Mouse (Mus musculus): ENCODE data around the gene Kcmf1. TPM values are rescaled to one million over a fixed set of nuclear protein-coding genes. Genes with fewer than 3 reads are reported as not detected.
"Not testable (repeated sequence)": the region's sequence is repeated elsewhere in the genome, so short reads cannot be mapped to it uniquely, and the experiment has no call there.

The Kcmf1 gene
- polyA plus RNA-seq, 1 experiment: not detected

- Histone ChIP-seq H3K4me3 (ENCODE audit: insufficient read depth, low read depth, low read length) (no peak overlapping the region), H3K4me1 (ENCODE audit: control insufficient read depth, insufficient read depth, low read length) (peaks cover 5% of the 10 kb centered on the region), H3K27ac (ENCODE audit: insufficient read depth, low read depth, low read length) (no peak overlapping the region)
- WGBS: 89% methylated on average over 4 of the region's 4 CpGs
- TF ChIP-seq CTCF (IDR thresholded peaks at IDR 0.05; ENCODE audit: insufficient read depth, low read depth, low read length): no peak
- no peak for TF ChIP-seq POLR2A (IDR thresholded peaks at IDR 0.05; ENCODE audit: insufficient read depth, low read depth, low read length)
These were observed 62.0 kb downstream of the Kcmf1 start for GRCm38 (mm10) chr6:72837756-72838155.

DNA sequence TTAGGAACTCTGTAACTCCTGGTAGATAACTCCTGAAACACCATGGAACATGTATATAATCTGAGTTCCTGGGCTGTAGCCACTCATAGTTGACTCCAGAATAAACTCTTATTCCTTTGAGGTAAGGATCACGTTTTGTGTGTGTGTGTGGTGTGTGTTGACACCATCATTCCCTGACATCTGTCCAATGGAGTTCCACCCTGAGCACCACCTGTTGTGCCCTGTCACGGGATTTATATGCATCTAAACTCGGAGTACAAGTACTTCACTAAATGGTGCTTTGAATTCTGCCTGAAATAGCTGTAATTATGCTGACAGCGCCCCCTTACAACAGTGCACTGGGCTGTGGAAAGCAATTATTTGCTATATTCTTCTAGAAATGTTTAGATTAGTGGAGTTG, 65.3 kb downstream of the Kcmf1 start:
- Histone ChIP-seq H3K4me1 (ENCODE audit: control insufficient read depth, insufficient read depth, low read length) (peaks cover 3% of the 10 kb centered on the region), H3K4me3 (ENCODE audit: insufficient read depth, low read depth, low read length) (no peak overlapping the region), H3K27ac (ENCODE audit: insufficient read depth, low read depth, low read length) (no peak overlapping the region)
- no peak for TF ChIP-seq CTCF (IDR thresholded peaks at IDR 0.05; ENCODE audit: insufficient read depth, low read depth, low read length)
- no peak for TF ChIP-seq POLR2A (IDR thresholded peaks at IDR 0.05; ENCODE audit: insufficient read depth, low read depth, low read length)
- whole genome bisulfite sequencing: 16% methylated on average over 4 of the region's 4 CpGs

DNA sequence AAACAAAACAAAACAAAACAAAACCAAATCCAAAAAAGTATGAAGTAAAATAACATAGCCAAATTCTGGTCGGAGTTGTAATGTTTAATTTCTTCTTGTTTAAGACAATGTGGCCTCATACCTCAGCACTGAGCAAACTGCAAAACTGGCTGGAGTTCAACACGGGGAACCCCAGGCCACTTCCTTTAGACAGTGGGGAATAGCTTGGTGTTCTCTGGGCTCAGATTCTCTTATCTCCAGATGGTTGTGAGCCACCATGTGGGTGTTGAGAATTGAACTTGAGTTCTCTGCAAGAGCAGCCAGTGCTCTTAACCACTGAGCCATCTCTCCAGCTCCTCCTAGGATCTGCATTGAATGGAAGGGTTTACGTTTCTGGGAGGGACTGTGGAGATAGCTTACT, 67.9 kb downstream of the Kcmf1 start:
- peaks cover 3% of the 10 kb centered on the region for H3K4me1 ChIP-seq (ENCODE audit: control insufficient read depth, insufficient read depth, low read length)
- WGBS: 73% methylated on average over 3 of the region's 3 CpGs
- no peak overlapping the region for H3K27ac ChIP-seq (ENCODE audit: insufficient read depth, low read depth, low read length)
- no peak for TF ChIP-seq CTCF (IDR thresholded peaks at IDR 0.05; ENCODE audit: insufficient read depth, low read depth, low read length)
- no peak for TF ChIP-seq POLR2A (IDR thresholded peaks at IDR 0.05; ENCODE audit: insufficient read depth, low read depth, low read length)
- no peak overlapping the region for H3K4me3 ChIP-seq (ENCODE audit: insufficient read depth, low read depth, low read length)

- H3K4me3 ChIP-seq (ENCODE audit: insufficient read depth, low read depth, low read length): no peak overlapping the region
- peaks cover 3% of the 10 kb centered on the region for H3K4me1 ChIP-seq (ENCODE audit: control insufficient read depth, insufficient read depth, low read length)
- no peak overlapping the region for H3K27ac ChIP-seq (ENCODE audit: insufficient read depth, low read depth, low read length)
- no peak for TF ChIP-seq CTCF (IDR thresholded peaks at IDR 0.05; ENCODE audit: insufficient read depth, low read depth, low read length)
- no peak for TF ChIP-seq POLR2A (IDR thresholded peaks at IDR 0.05; ENCODE audit: insufficient read depth, low read depth, low read length)
- WGBS: 38% methylated on average over 3 of the region's 3 CpGs
These were observed 68.5 kb downstream of the Kcmf1 start for GRCm38 (mm10) chr6:72831276-72831675.

DNA sequence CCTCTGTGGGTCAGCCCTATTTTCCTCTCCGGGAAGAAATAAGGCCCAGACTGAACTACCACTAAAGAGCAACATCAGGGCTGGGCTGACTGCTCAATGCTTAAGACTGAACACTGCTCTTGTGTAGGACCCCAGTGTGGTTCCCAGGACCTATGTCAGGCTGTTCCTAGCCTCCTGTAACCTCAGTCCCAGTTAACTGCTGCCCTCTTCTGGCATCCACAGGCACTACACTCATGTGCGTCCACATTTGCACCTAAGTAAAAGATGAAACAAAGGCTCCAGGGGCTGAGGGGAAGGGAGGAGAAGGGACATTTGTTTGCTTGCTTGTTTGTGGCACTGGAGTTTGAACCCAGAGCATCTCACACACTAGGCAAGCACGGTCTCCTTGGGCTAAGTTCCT, 70.9 kb downstream of the Kcmf1 start:
- H3K4me3 ChIP-seq (ENCODE audit: insufficient read depth, low read depth, low read length): no peak overlapping the region
- WGBS: 81% methylated on average over 3 of the region's 3 CpGs
- H3K4me1 ChIP-seq (ENCODE audit: control insufficient read depth, insufficient read depth, low read length): peaks cover 8% of the 10 kb centered on the region
- no peak overlapping the region for H3K27ac ChIP-seq (ENCODE audit: insufficient read depth, low read depth, low read length)
- TF ChIP-seq CTCF (IDR thresholded peaks at IDR 0.05; ENCODE audit: insufficient read depth, low read depth, low read length): no peak
- no peak for TF ChIP-seq POLR2A (IDR thresholded peaks at IDR 0.05; ENCODE audit: insufficient read depth, low read depth, low read length)

- 17% methylated on average over 9 of the region's 9 CpGs for WGBS
- not testable (repeated sequence) for H3K4me1 ChIP-seq (ENCODE audit: control insufficient read depth, insufficient read depth, low read length); H3K4me3 ChIP-seq (ENCODE audit: insufficient read depth, low read depth, low read length); H3K27ac ChIP-seq (ENCODE audit: insufficient read depth, low read depth, low read length)
These were observed 71.7 kb downstream of the Kcmf1 start for GRCm38 (mm10) chr6:72828037-72828436.

DNA sequence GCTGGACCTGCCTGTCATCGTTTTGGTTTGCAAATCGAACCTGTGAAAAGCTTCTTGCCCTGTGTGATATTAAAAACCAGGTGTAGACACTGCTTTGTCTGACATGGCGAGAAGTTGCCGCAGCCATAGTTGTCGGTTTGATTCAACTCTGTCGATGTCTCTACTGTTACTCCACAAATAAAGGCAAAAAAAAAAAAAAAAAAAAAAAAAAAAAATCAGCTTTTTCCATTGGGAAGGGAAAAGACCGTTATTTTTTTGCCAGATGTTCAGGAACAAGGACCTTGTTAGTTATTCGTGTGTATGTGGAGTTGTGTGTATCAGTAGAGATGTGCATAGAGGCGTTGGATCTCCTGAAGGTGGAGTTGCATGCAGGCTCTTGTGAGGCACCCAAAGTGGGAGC, 74.0 kb downstream of the Kcmf1 start:
- no peak overlapping the region for H3K4me3 ChIP-seq (ENCODE audit: insufficient read depth, low read depth, low read length)
- H3K4me1 ChIP-seq (ENCODE audit: control insufficient read depth, insufficient read depth, low read length): peaks cover 8% of the 10 kb centered on the region
- no peak overlapping the region for H3K27ac ChIP-seq (ENCODE audit: insufficient read depth, low read depth, low read length)
- TF ChIP-seq POLR2A (IDR thresholded peaks at IDR 0.05; ENCODE audit: insufficient read depth, low read depth, low read length) (no peak), CTCF (IDR thresholded peaks at IDR 0.05; ENCODE audit: insufficient read depth, low read depth, low read length) (no peak)
- 57% methylated on average over 9 of the region's 9 CpGs for WGBS

DNA sequence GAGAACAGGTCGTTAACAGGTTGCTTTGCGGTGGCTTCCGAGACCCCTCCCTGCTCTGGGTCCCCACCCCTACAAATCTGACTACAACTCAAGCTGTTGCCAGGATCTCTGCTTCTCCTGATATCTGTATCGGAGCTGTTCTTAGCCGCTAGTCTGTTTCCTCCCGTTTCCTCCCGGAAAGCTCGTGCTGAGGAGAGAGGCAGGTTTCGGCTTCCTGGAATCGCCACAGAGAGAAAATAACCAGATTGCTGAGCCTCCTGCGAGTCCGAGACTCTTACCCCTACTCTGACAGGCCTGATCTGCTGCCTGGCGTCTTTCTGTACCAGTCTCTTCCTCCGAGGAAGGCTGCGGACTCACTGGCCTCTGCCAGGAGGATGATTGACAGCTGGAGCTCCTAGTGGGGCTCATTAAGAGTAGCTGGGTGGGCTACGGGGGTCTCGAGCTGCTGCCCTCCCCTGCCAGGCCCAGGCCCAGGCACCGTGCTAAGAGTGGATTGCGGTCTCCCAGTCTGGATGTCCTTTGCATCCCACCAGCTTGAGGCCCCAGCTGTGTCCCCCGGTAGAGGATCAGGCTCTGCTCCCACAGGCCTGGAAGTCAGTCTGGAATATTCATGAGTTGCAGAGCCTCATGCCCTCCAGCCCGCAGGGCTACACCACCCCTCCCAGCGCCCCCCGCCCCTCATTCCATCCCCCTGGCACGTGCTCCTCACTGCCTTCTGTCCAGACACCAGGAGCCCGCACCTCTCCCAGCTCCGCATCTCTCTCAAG, 74.6 kb downstream of the Kcmf1 start:
- H3K4me3 ChIP-seq (ENCODE audit: insufficient read depth, low read depth, low read length): no peak overlapping the region
- whole genome bisulfite sequencing: 15% methylated on average over 26 of the region's 26 CpGs
- no peak for TF ChIP-seq CTCF (IDR thresholded peaks at IDR 0.05; ENCODE audit: insufficient read depth, low read depth, low read length)
- no peak for TF ChIP-seq POLR2A (IDR thresholded peaks at IDR 0.05; ENCODE audit: insufficient read depth, low read depth, low read length)
- no peak overlapping the region for H3K27ac ChIP-seq (ENCODE audit: insufficient read depth, low read depth, low read length)
- H3K4me1 ChIP-seq (ENCODE audit: control insufficient read depth, insufficient read depth, low read length): peaks cover 8% of the 10 kb centered on the region

DNA sequence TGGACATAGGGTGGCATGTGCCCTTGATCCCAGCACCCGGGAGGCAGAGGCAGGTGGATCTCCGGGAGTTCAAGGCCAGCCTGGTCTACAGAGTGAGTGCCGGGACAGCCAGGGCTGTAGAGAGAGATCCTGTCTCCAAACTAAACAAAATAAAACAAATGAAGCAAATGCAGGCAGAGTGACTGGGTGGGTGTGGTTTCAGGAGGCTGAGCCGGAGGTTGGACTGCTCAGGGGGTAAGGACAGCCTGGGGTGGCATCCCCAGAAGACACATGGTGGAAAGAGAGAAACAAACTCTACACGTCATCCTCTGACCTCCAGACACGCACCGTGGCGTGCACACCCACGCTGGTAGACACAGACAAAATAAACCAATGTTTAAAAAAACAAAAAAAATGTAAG, 86.3 kb downstream of the Kcmf1 start:
- 69% methylated on average over 9 of the region's 9 CpGs for WGBS
- Histone ChIP-seq H3K4me3 (ENCODE audit: insufficient read depth, low read depth, low read length) (no peak overlapping the region), H3K27ac (ENCODE audit: insufficient read depth, low read depth, low read length) (no peak overlapping the region), H3K4me1 (ENCODE audit: control insufficient read depth, insufficient read depth, low read length) (no peaks in the 10 kb centered on the region)
- TF ChIP-seq POLR2A (IDR thresholded peaks at IDR 0.05; ENCODE audit: insufficient read depth, low read depth, low read length) (no peak), CTCF (IDR thresholded peaks at IDR 0.05; ENCODE audit: insufficient read depth, low read depth, low read length) (no peak)

DNA sequence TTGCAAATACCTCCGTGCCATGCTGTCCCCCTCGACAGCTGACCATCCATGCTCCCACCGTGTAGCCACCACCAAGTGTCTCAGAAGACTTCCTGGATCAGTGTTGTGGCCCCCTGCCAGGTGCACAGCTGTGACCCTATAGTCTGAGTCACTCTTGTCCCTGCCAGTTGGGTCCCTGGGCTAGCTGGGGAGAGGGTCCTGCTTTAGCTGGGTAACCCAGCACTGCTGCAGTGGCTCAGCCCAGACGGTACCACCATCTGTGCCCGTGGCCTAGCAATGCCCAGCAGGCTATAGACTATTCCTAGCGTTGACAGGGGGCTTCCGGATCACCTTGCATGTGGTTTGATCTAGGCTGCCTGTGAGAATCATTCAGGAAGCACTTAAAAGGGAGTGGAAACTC, 89.5 kb downstream of the Kcmf1 start:
- no peak for TF ChIP-seq CTCF (IDR thresholded peaks at IDR 0.05; ENCODE audit: insufficient read depth, low read depth, low read length)
- no peak for TF ChIP-seq POLR2A (IDR thresholded peaks at IDR 0.05; ENCODE audit: insufficient read depth, low read depth, low read length)
- WGBS: 81% methylated on average over 7 of the region's 7 CpGs
- no peak overlapping the region for H3K27ac ChIP-seq (ENCODE audit: insufficient read depth, low read depth, low read length)
- H3K4me1 ChIP-seq (ENCODE audit: control insufficient read depth, insufficient read depth, low read length): no peaks in the 10 kb centered on the region
- H3K4me3 ChIP-seq (ENCODE audit: insufficient read depth, low read depth, low read length): no peak overlapping the region
